Mouse (Mus musculus) midbrain, embryonic 14.5 days (tissue): Measurements from ENCODE around the gene Cir1. TPM values are rescaled to one million over a fixed set of nuclear protein-coding genes. Genes with fewer than 3 reads are reported as not detected.

Experiments used
- ATAC-seq: fragments of 200-750 bp; cut with Nextera tagmentation; 2 replicates; pipeline ENCODE4 v1.8.0; 2017; ENCODE audit warnings: moderate number of reproducible peaks, moderate library complexity; ENCODE audit not compliant: low FRiP score, low TSS enrichment
- DNase-seq: peaks from one replicate; pipeline ENCODE4 v3.0.0-alpha.2; 2015
- H3K27ac ChIP-seq: fragments of 300-500 bp; sonication (generic); replicated peaks from 2 replicates; pipeline ENCODE4 v1.5.1; 2014; ENCODE audit warnings: mild to moderate bottlenecking, low read depth, low read length, moderate library complexity
- H3K27me3 ChIP-seq: fragments of 300-500 bp; sonication (generic); 2 replicates; pipeline ENCODE4 v1.6.1; 2014; ENCODE audit warnings: low read length, control low read depth, mixed read lengths; ENCODE audit not compliant: control insufficient read depth, insufficient read depth
- H3K36me3 ChIP-seq: fragments of 300-500 bp; sonication (generic); 2 replicates; pipeline ENCODE4 v1.6.1; 2014; ENCODE audit warnings: low read length, control low read depth; ENCODE audit not compliant: control insufficient read depth, insufficient read depth
- H3K4me1 ChIP-seq: fragments of 300-500 bp; sonication (generic); 2 replicates; pipeline ENCODE4 v1.6.1; 2014; ENCODE audit warnings: mild to moderate bottlenecking, antibody characterized with exemption, low read length, control low read depth; ENCODE audit not compliant: control insufficient read depth, insufficient read depth
- H3K4me2 ChIP-seq: fragments of 300-500 bp; sonication (generic); 2 replicates; pipeline ENCODE4 v1.6.1; 2014; ENCODE audit warnings: mild to moderate bottlenecking, low read length, moderate library complexity
- H3K4me3 ChIP-seq: fragments of 300-500 bp; sonication (generic); replicated peaks from 2 replicates; pipeline ENCODE4 v1.5.1; 2014; ENCODE audit warnings: low read depth, low read length
- H3K9ac ChIP-seq: fragments of 300-500 bp; sonication (generic); replicated peaks from 2 replicates; pipeline ENCODE4 v1.6.1; 2014; ENCODE audit warnings: mild to moderate bottlenecking, low read length, moderate library complexity
- H3K9me3 ChIP-seq: fragments of 300-500 bp; sonication (generic); 2 replicates; pipeline ENCODE4 v1.6.1; 2016; ENCODE audit warnings: low read length, control low read depth, mixed read lengths; ENCODE audit not compliant: control insufficient read depth
- WGBS: fragments of 180-500 bp; shearing (Covaris S2); extraction: QIAGEN DNeasy Blood & Tissue Kit; methylation state at CpG from one replicate; pipeline ENCODE4 v1.1.7; 2014; 5-methylcytosine and 5-hydroxymethylcytosine counted together
- polyA plus RNA-seq: library from polyadenylated mRNA; unstranded; fragments of >200 nt; fragmentation: Nextera tagmentation; extraction: Ambion mirVana; gene quantifications from 2 replicates; pipeline ENCODE4 v1.2.1, GENCODE M21; 2014

Gene Cir1
- polyA plus RNA-seq, 1 experiment from 2014 or later = 30.1 TPM

GRCm38 (mm10) chr2:73347136-73347535 lies 34.6 kb upstream of the Cir1 start:
- Histone ChIP-seq H3K4me3 (no peak overlapping the region), H3K4me1 (0 out of 2 replicates have a peak, but pooled peaks cover 8% of the 10 kb centered on the region), H3K27ac (peak overlapping the region; percentile 49; the same call in 1 of the 2 replicates), H3K9ac (no peak overlapping the region), H3K27me3 (no peaks in the 10 kb centered on the region), H3K36me3 (no peaks in the 10 kb centered on the region), H3K4me2 (no peak overlapping the region), H3K9me3 (no peaks in the 10 kb centered on the region)
- DNase-seq (peak; percentile 26), ATAC-seq (no peak)
- 61% methylated on average over 6 of the region's 6 CpGs for WGBS

DNA sequence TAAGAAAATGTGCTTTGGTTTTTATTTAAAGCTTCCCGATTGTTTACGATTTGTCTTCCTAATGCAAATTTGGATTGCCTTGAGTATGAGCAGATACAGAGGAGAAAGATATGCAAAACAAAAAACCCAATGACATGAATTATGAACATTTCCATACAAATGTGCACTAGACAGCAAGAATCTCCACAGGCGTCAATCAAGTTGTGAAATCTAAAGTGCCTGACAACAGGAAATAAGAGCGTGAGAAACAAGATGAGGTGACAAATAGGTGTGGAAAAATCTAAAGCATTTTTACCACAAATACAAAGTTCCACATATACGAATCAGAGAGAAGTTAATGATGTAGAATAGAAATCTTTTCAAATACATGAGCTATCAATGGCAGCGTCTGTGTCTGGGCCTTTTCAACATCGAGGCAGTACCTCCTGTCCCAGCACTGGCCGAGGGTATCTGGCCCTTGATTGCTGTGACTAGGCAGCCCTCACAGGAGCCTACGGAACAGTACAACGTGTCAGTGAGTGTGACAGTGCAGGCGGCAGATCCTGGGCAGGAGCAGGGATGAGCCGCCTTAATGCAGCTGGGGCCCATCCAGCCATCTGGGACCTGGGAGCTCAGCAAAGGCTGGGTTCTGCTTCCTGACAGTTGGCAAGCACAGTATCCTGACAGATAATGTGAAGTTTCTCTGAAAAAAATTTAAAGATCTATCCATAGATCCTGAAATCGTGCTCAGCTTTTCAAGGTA lies 34.0 kb upstream of the Cir1 start:
- Histone ChIP-seq H3K4me1 (0 out of 2 replicates have a peak, but pooled peaks cover 8% of the 10 kb centered on the region), H3K4me2 (no peak overlapping the region), H3K27me3 (no peaks in the 10 kb centered on the region), H3K4me3 (no peak overlapping the region), H3K9ac (no peak overlapping the region; the same call in 1 of the 2 replicates), H3K36me3 (no peaks in the 10 kb centered on the region), H3K9me3 (no peaks in the 10 kb centered on the region), H3K27ac (peak overlapping the region; percentile 55; the same call in 1 of the 2 replicates)
- 61% methylated on average over 13 of the region's 13 CpGs for WGBS
- DNase-seq = peak; percentile 17
- no peak for ATAC-seq

GRCm38 (mm10) chr2:73345204-73345603 lies 32.7 kb upstream of the Cir1 start:
- H3K9ac ChIP-seq = no peak overlapping the region
- no peak overlapping the region for H3K4me3 ChIP-seq
- no peak overlapping the region for H3K27ac ChIP-seq
- 0 out of 2 replicates have a peak, but pooled peaks cover 8% of the 10 kb centered on the region for H3K4me1 ChIP-seq
- H3K27me3 ChIP-seq = no peaks in the 10 kb centered on the region
- DNase-seq = no peak
- no peaks in the 10 kb centered on the region for H3K36me3 ChIP-seq
- no peaks in the 10 kb centered on the region for H3K9me3 ChIP-seq
- no peak overlapping the region for H3K4me2 ChIP-seq
- no peak for ATAC-seq
- WGBS = 90% methylated on average over 4 of the region's 4 CpGs

GRCm38 (mm10) chr2:73343701-73344100 lies 31.2 kb upstream of the Cir1 start:
- Histone ChIP-seq H3K27me3 (no peaks in the 10 kb centered on the region), H3K27ac (no peak overlapping the region), H3K4me2 (no peak overlapping the region), H3K9ac (no peak overlapping the region), H3K9me3 (no peaks in the 10 kb centered on the region), H3K4me3 (no peak overlapping the region), H3K4me1 (0 out of 2 replicates have a peak, but pooled peaks cover 8% of the 10 kb centered on the region), H3K36me3 (no peaks in the 10 kb centered on the region)
- 96% methylated on average over 5 of the region's 5 CpGs for WGBS
- no peak for DNase-seq
- no peak for ATAC-seq

DNA sequence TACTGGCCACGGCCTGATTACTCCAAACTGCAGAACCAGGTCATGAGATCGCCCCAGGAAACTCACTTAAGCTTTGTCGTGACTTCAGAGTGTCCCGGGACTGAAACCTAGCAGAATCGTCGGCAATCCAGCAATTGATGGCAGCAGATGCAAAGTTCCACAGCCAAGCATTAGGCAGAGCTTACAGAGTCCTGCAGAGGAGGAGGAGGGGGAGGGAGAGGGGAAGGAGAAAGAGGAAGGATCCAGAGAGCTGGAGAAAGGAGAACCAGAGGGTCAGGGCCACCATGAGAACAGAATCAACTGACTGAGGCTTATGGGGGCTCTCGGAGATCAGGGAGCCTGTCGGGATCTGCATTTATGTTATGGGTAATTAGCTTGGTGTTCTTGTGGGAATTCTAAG lies 25.9 kb upstream of the Cir1 start:
- H3K4me3 ChIP-seq = no peak overlapping the region
- H3K36me3 ChIP-seq = no peaks in the 10 kb centered on the region
- H3K27me3 ChIP-seq = no peaks in the 10 kb centered on the region
- no peaks in the 10 kb centered on the region for H3K4me1 ChIP-seq
- 77% methylated on average over 8 of the region's 8 CpGs for WGBS
- no peaks in the 10 kb centered on the region for H3K9me3 ChIP-seq
- ATAC-seq = no peak
- no peak overlapping the region for H3K9ac ChIP-seq
- H3K27ac ChIP-seq = no peak overlapping the region
- DNase-seq = no peak
- no peak overlapping the region for H3K4me2 ChIP-seq

- Histone ChIP-seq H3K4me2 (no peak overlapping the region), H3K9me3 (no peaks in the 10 kb centered on the region), H3K4me3 (no peak overlapping the region), H3K27me3 (no peaks in the 10 kb centered on the region), H3K9ac (no peak overlapping the region), H3K4me1 (no peaks in the 10 kb centered on the region), H3K36me3 (no peaks in the 10 kb centered on the region), H3K27ac (no peak overlapping the region)
- 94% methylated on average over 3 of the region's 3 CpGs for WGBS
- ATAC-seq (no peak), DNase-seq (no peak)
Measured at GRCm38 (mm10) chr2:73335949-73336348, 23.4 kb upstream of the Cir1 start.

DNA sequence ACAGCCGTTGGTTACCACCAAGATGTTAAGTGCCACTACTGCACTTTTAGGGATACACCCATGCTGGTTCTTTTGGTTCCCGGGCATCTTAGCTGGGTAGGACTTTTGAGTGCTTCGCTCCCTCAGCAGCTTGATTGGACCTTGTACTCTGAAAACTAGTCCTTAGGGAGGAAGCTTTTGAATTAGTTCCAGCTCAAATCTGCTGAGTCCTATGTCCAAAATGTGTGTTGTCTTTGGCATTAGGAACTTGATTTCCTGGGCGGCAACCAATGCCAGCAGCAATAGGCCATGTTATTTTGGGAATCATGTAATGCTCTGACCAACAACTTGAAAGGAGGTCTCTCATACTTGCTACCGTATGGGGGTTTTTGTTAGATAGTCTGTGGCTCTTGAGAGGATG lies 13.4 kb upstream of the Cir1 start:
- Histone ChIP-seq H3K27me3 (no peaks in the 10 kb centered on the region), H3K4me1 (no peaks in the 10 kb centered on the region), H3K27ac (no peak overlapping the region), H3K9ac (no peak overlapping the region), H3K4me3 (no peak overlapping the region), H3K36me3 (no peaks in the 10 kb centered on the region), H3K9me3 (no peaks in the 10 kb centered on the region), H3K4me2 (no peak overlapping the region)
- no peak for DNase-seq
- no peak for ATAC-seq
- 73% methylated on average over 5 of the region's 5 CpGs for WGBS

- H3K4me2 ChIP-seq = no peak overlapping the region
- no peaks in the 10 kb centered on the region for H3K36me3 ChIP-seq
- H3K9me3 ChIP-seq = no peaks in the 10 kb centered on the region
- no peak overlapping the region for H3K27ac ChIP-seq
- 73% methylated on average over 12 of the region's 12 CpGs for WGBS
- no peak overlapping the region for H3K4me3 ChIP-seq
- no peaks in the 10 kb centered on the region for H3K4me1 ChIP-seq
- DNase-seq = no peak
- no peak for ATAC-seq
- H3K9ac ChIP-seq = no peak overlapping the region
- no peaks in the 10 kb centered on the region for H3K27me3 ChIP-seq
Measured at GRCm38 (mm10) chr2:73322991-73323390, 10.5 kb upstream of the Cir1 start.

DNA sequence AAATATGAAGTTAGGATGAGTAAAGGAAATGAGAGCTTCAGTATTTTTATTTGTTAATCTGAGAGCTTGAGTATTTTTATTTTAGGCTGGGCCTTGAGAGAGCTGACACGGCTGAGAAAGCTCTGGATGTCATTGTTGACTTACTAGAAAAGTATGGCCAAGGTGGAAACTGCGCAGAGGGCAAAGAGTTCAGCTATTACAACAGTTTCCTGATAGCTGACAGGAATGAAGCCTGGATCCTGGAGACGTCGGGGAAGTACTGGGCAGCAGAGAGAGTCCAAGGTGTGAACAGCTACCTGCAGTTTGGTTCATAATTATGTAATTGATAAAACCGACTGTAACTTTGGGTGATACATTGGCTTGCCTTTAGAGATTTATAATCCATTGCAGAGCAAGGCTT lies 6.7 kb upstream of the Cir1 start:
- H3K4me3 ChIP-seq = no peak overlapping the region
- DNase-seq (no peak), ATAC-seq (no peak)
- H3K9me3 ChIP-seq = no peaks in the 10 kb centered on the region
- no peak overlapping the region for H3K27ac ChIP-seq
- H3K27me3 ChIP-seq = no peaks in the 10 kb centered on the region
- 88% methylated on average over 5 of the region's 5 CpGs for WGBS
- H3K4me2 ChIP-seq = no peak overlapping the region
- H3K4me1 ChIP-seq = no peaks in the 10 kb centered on the region
- H3K9ac ChIP-seq = no peak overlapping the region
- no peaks in the 10 kb centered on the region for H3K36me3 ChIP-seq
